Mouse (Mus musculus) hindbrain, embryonic 14.5 days (tissue): ENCODE measurements around the gene Rsc1a1. TPM values are rescaled to one million over a fixed set of nuclear protein-coding genes. Genes with fewer than 3 reads are reported as not detected.

Source experiments
- ATAC-seq: fragments of 200-750 bp; cut with Nextera tagmentation; 2 replicates; pipeline ENCODE4 v1.8.0; 2017; ENCODE audit warnings: moderate number of reproducible peaks, mild to moderate bottlenecking, moderate TSS enrichment, moderate library complexity; ENCODE audit not compliant: low FRiP score
- DNase-seq: peaks from one replicate; pipeline ENCODE4 v3.0.0-alpha.2; 2015; ENCODE audit warnings: low spot score
- H3K27ac ChIP-seq: fragments of 300-500 bp; sonication (generic); 2 replicates; pipeline ENCODE4 v1.5.1; 2014; ENCODE audit warnings: mild to moderate bottlenecking, moderate library complexity
- H3K27me3 ChIP-seq: fragments of 300-500 bp; sonication (generic); 2 replicates; pipeline ENCODE4 v1.6.1; 2014; ENCODE audit warnings: mild to moderate bottlenecking, low read length, mixed read lengths; ENCODE audit not compliant: control insufficient read depth, insufficient read depth
- H3K36me3 ChIP-seq: fragments of 300-500 bp; sonication (generic); replicated peaks from 2 replicates; pipeline ENCODE4 v1.6.1; 2014; ENCODE audit not compliant: control insufficient read depth, insufficient read depth
- H3K4me1 ChIP-seq: fragments of 300-500 bp; sonication (generic); replicated peaks from 2 replicates; pipeline ENCODE4 v1.6.1; 2014; ENCODE audit warnings: antibody characterized with exemption, low read length, mixed read lengths; ENCODE audit not compliant: control insufficient read depth, insufficient read depth
- H3K4me2 ChIP-seq: fragments of 300-500 bp; sonication (generic); replicated peaks from 2 replicates; pipeline ENCODE4 v1.6.1; 2014; ENCODE audit warnings: mild to moderate bottlenecking, moderate library complexity
- H3K4me3 ChIP-seq: fragments of 300-500 bp; sonication (generic); replicated peaks from 2 replicates; pipeline ENCODE4 v1.5.1; 2014; ENCODE audit warnings: mild to moderate bottlenecking, low read length
- H3K9ac ChIP-seq: fragments of 300-500 bp; sonication (generic); 2 replicates; pipeline ENCODE4 v1.6.1; 2014
- H3K9me3 ChIP-seq: fragments of 300-500 bp; sonication (generic); 2 replicates; pipeline ENCODE4 v1.6.1; 2016; ENCODE audit warnings: low read length; ENCODE audit not compliant: control insufficient read depth
- WGBS: fragments of 180-500 bp; shearing (Covaris S2); extraction: QIAGEN DNeasy Blood & Tissue Kit; methylation state at CpG from one replicate; pipeline ENCODE4 v1.1.7; 2014; 5-methylcytosine and 5-hydroxymethylcytosine counted together
- polyA plus RNA-seq: library from polyadenylated mRNA; unstranded; fragments of >200 nt; fragmentation: Nextera tagmentation; extraction: Ambion mirVana; gene quantifications from 2 replicates; pipeline ENCODE4 v1.2.1, GENCODE M21; 2014

Rsc1a1 gene
- polyA plus RNA-seq, 1 experiment from 2014 or later = not detected

- no peaks in the 10 kb centered on the region for H3K4me1 ChIP-seq
- ATAC-seq (no peak), DNase-seq (no peak)
- H3K9ac ChIP-seq = no peak overlapping the region
- no peaks in the 10 kb centered on the region for H3K27me3 ChIP-seq
- H3K4me3 ChIP-seq = no peak overlapping the region
- H3K9me3 ChIP-seq = no peaks in the 10 kb centered on the region
- WGBS = 76% methylated on average over 12 of the region's 12 CpGs
- peaks cover 53% of the 10 kb centered on the region for H3K36me3 ChIP-seq
- no peak overlapping the region for H3K27ac ChIP-seq
- no peak overlapping the region for H3K4me2 ChIP-seq
These were observed 4.5 kb downstream of the Rsc1a1 start for GRCm38 (mm10) chr4:141680892-141681291.

GRCm38 (mm10) chr4:141679016-141679415, 6.4 kb downstream of the Rsc1a1 start:
- H3K27ac ChIP-seq = no peak overlapping the region
- WGBS = 94% methylated on average over 2 of the region's 2 CpGs
- no peaks in the 10 kb centered on the region for H3K9me3 ChIP-seq
- peaks cover 34% of the 10 kb centered on the region for H3K36me3 ChIP-seq
- no peak overlapping the region for H3K4me2 ChIP-seq
- DNase-seq (no peak), ATAC-seq (no peak)
- H3K4me3 ChIP-seq = no peak overlapping the region
- H3K27me3 ChIP-seq = no peaks in the 10 kb centered on the region
- no peaks in the 10 kb centered on the region for H3K4me1 ChIP-seq
- H3K9ac ChIP-seq = no peak overlapping the region

- no peak for DNase-seq
- Histone ChIP-seq H3K27me3 (no peaks in the 10 kb centered on the region), H3K4me2 (no peak overlapping the region), H3K9me3 (no peaks in the 10 kb centered on the region), H3K9ac (no peak overlapping the region), H3K4me1 (no peaks in the 10 kb centered on the region), H3K4me3 (no peak overlapping the region), H3K36me3 (peaks cover 13% of the 10 kb centered on the region; the same call in 1 of the 2 replicates), H3K27ac (no peak overlapping the region)
- 85% methylated on average over 5 of the region's 5 CpGs for WGBS
- no peak for ATAC-seq
These were observed 8.9 kb downstream of the Rsc1a1 start for GRCm38 (mm10) chr4:141676462-141676979.

- Histone ChIP-seq H3K9me3 (no peaks in the 10 kb centered on the region), H3K27me3 (no peaks in the 10 kb centered on the region), H3K4me2 (no peak overlapping the region), H3K27ac (no peak overlapping the region), H3K36me3 (no peaks in the 10 kb centered on the region), H3K4me1 (no peaks in the 10 kb centered on the region), H3K9ac (no peak overlapping the region), H3K4me3 (no peak overlapping the region)
- DNase-seq (no peak), ATAC-seq (no peak)
- 82% methylated on average over 13 of the region's 13 CpGs for WGBS
These were observed 13.1 kb downstream of the Rsc1a1 start for GRCm38 (mm10) chr4:141672325-141672724.

- Histone ChIP-seq H3K27me3 (no peaks in the 10 kb centered on the region), H3K9ac (no peak overlapping the region), H3K36me3 (no peaks in the 10 kb centered on the region), H3K9me3 (no peaks in the 10 kb centered on the region), H3K27ac (no peak overlapping the region), H3K4me1 (no peaks in the 10 kb centered on the region), H3K4me3 (no peak overlapping the region), H3K4me2 (no peak overlapping the region)
- no peak for DNase-seq
- WGBS = 79% methylated on average over 4 of the region's 4 CpGs
- no peak for ATAC-seq
These were observed 14.0 kb downstream of the Rsc1a1 start for GRCm38 (mm10) chr4:141671389-141671788.

- WGBS = 85% methylated on average over 18 of the region's 18 CpGs
- no peaks in the 10 kb centered on the region for H3K36me3 ChIP-seq
- 0 out of 2 replicates have a peak, but pooled peaks cover under 1% of the 10 kb centered on the region for H3K4me1 ChIP-seq
- no peaks in the 10 kb centered on the region for H3K9me3 ChIP-seq
- ATAC-seq = no peak
- no peaks in the 10 kb centered on the region for H3K27me3 ChIP-seq
- no peak overlapping the region for H3K27ac ChIP-seq
- no peak overlapping the region for H3K4me3 ChIP-seq
- H3K4me2 ChIP-seq = no peak overlapping the region
- no peak for DNase-seq
- H3K9ac ChIP-seq = no peak overlapping the region
These were observed 15.3 kb downstream of the Rsc1a1 start for GRCm38 (mm10) chr4:141669898-141670712.

GRCm38 (mm10) chr4:141664799-141665198, 20.6 kb downstream of the Rsc1a1 start, which contains the start of gene Plekhm2:
Gene Plekhm2, minus strand, starts transcription at chr4:141664899.
- DNase-seq (no peak), ATAC-seq (no peak)
- WGBS = 70% methylated on average over 8 of the region's 8 CpGs
- peaks cover 16% of the 10 kb centered on the region for H3K4me1 ChIP-seq
- peak within 1 kb of the TSS; percentile 94 for H3K9ac ChIP-seq
- peak within 1 kb of the TSS; percentile 91 for H3K4me3 ChIP-seq
- H3K9me3 ChIP-seq = no peaks in the 10 kb centered on the region
- H3K27ac ChIP-seq = peak within 1 kb of the TSS; percentile 86
- no peaks in the 10 kb centered on the region for H3K27me3 ChIP-seq
- peaks cover 15% of the 10 kb centered on the region for H3K36me3 ChIP-seq
- peak within 1 kb of the TSS; percentile 79 for H3K4me2 ChIP-seq

GRCm38 (mm10) chr4:141664011-141664745, 21.2 kb downstream of the Rsc1a1 start:
- H3K4me2 ChIP-seq = peak overlapping the region; percentile 79
- peak; percentile 83 for ATAC-seq
- H3K4me1 ChIP-seq = peaks cover 16% of the 10 kb centered on the region
- peaks cover 15% of the 10 kb centered on the region for H3K36me3 ChIP-seq
- peak overlapping the region; percentile 91 for H3K4me3 ChIP-seq
- H3K9ac ChIP-seq = peak overlapping the region; percentile 94
- DNase-seq = peak; percentile 65
- WGBS = under 1% methylated on average over 59 of the region's 60 CpGs
- no peaks in the 10 kb centered on the region for H3K27me3 ChIP-seq
- peak overlapping the region; percentile 86 for H3K27ac ChIP-seq
- no peaks in the 10 kb centered on the region for H3K9me3 ChIP-seq
